Mouse (Mus musculus) heart, adult 11 months (tissue): ENCODE measurements around the gene Smap2.

Source experiments
- DNase-seq: peaks from one replicate; pipeline ENCODE4 v3.0.0; 2022

Smap2 gene

GRCm38 (mm10) chr4:121020040-121020790 is 3.2 kb upstream of the Smap2 start:
- DNase-seq = no peak

- no peak for DNase-seq
Observed at GRCm38 (mm10) chr4:121018250-121018649, 1.2 kb upstream of the Smap2 start.

DNA sequence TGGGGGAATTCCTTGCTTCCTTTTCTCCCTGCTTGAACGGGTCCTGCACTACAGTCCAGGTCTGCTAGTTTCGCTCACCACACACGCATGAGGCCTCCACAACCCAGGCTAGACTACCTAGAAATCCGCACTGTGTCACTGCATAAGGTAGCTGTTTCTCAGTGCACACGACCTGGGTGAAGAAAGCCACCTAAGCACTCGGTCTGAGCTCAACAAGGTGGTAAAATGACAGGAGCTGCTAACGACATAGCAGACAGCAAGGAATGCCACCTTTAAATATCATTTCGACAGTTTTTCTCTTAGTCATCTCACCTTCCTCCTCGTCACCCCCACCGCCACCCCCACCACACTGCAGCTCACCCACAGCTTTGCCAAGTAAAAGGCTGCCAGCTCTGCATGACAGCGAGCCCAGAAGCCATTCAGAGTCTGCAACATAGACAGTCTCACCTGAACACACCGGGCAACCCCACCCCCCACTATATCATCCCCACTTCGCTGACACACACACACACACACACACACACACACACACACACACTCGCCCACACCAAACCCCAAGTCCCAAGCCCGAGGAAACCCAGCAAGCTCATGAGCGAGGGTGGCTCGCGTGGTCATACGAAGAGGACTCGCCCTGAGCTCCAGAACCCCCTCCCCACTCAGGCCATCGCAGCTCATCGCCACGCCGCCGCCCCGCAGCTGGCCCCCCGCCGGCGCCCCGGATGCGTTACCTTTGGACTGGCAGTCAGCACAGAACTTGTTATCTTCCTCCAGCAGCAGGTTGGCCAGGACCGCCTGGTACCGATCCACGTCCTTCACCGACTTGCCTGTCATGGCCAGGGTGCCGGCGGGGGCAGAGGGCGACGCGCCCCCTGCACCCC is 787 bp downstream of the Smap2 start:
- DNase-seq = peak; percentile 88

- no peak for DNase-seq
Observed at GRCm38 (mm10) chr4:121015268-121015659, 1.8 kb downstream of the Smap2 start.

DNA sequence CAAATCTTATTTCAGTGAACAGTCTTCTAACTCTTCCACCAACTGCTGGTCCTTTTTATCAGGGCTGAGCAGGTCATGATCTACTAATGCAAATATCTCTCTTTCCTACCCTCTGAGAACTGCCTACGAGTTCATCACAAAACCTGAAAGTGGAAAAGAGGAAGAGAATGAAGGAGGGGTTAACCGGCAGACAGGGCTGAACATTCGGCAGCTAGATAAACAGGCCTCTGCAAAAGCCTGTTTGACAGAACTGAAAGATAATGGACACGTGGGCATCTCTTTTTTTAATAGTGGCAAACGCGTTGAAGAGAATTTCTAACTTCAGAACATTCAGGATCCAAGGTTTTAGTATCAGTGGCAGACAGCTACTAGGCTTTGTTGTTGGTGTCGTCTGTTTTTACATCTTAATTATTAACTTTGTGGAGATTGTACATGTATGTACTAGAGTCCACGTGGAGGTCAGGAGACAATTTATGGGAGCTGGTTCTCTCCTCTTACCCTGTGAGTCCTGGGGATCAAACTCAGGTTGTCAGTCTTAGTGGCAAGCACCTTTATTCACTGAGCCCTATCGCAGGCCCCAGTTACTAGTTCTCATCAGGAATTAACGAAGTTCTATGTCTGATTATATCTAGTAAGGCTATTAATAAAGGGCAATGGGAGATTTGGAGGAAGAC is 2.3 kb downstream of the Smap2 start:
- DNase-seq = peak; percentile 59

DNA sequence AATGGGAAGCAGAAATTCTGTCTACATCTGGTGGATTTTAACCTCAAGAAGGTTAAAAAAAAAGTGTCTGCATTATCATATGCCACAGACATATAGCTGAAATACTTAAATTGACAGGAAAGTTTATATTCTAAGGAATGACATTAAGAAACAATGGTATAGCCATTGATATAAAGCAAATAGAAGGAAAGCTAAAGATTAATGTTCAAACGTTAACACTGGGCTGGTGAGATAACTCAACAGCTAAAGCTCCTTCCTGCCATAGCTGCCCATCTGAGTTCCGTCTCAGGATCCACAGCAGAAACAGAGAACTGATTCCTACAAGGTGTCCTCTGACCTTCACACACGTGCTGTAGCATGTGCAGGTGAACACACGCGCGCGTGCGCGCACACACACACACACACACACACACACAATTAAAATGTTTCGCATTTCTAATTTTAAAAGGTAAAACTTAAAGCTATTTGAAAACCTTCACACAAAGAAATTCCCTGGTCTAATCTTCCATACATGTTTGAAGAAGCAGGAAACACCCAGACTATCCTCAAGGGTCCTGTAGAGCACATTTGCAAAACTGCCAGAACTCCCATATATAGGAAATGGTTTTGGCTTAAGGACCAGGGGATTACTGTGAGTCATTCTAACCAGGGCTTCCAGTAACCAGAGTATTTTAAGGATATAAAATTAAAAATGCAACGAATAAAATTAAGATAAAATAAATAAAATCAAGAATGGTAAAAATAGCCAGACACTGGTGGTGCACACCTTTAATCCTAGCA is 6.1 kb downstream of the Smap2 start:
- DNase-seq = no peak

DNA sequence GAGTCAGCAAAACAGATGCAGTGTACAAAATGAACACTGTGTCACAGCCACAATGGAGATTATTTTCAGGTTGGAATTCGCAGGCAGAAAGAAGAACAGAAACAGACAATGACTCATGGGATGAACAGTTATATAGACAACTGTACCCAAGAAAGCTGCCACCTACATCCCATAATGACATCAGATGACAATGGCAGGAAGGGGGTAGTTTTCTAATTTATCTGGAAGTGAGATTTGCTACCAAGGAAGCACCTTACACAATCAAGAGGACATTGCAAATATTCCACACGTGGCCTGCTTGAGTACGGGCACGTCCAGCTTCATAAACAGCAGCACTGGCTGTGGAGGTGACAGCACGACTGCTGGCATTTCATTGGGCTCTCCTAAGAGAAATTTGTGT is 7.9 kb downstream of the Smap2 start:
- no peak for DNase-seq

DNA sequence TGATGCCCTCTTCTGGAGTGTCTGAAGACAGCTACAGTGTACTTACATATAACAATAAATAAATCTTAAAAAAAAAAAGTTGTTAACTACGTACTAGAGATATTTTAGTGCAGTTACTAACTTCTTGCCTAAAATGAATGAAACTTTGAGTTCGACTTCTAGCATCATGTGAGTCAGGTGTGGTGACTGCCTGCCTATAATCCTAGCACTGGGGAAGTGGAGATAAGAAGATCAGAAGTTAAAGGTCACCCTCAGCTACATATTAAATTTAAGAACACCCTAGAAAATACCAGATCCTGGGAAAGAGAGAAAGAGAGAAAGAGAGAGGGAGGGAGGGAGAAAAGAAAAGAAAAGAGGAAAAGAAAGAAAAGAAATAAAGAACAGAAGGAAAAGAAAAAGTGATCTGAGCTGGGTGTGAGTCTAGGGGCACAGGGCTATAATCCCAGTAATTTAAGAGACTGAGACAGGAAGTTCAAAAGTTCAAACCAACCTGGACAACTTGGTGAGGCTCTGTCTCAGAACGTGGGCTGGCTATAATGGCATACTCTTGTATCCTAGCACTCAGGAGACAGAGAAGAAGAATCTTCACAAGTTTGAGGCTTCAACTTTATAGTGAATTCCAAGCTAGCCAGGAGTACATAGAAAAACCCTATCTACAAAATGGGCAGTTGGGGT is 8.8 kb downstream of the Smap2 start:
- no peak for DNase-seq

GRCm38 (mm10) chr4:121007006-121007405 is 10.0 kb downstream of the Smap2 start:
- no peak for DNase-seq

DNA sequence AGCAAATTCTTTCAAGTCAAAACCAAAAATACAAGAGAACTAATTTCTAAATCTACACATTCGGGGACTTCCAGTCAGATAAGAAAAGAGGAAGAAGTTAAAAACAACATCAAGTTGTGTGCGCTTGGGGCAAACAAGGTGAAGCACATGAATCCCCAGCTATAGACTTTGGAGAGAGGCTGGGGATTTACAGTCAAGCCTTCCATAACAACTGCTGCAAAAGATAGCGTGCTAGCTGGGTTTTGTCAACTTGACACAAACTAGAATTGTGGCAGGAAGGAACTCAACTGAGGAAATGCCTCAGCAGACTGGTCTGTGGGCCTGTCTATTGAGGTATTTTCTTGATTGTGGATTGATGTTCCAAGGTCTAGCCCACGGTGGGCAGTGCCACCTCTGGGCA is 12.4 kb downstream of the Smap2 start:
- DNase-seq = peak; percentile 91

DNA sequence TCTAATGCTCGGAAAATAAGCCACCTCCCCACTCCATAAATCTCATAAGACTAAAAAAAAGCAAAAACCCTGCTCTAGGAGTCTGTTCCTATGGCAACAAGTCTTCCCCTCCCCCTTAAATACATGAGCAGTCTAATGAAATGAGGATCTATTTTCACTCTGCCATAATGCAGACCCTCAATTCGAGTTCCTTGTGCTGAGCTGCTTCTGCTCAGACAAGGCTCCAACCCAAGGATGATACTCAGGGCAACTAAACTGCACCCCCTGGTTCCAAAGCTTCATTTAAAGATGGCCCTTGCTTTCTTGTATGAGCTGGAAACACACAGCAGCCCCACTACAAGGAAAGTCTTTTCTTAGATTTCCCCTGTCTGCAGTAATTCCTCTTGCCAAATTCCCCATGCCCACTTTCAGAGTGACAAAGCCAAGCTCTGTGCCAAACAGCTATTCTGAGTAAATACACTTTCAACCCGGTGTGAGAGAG is 13.4 kb downstream of the Smap2 start:
- DNase-seq = peak; percentile 88

DNA sequence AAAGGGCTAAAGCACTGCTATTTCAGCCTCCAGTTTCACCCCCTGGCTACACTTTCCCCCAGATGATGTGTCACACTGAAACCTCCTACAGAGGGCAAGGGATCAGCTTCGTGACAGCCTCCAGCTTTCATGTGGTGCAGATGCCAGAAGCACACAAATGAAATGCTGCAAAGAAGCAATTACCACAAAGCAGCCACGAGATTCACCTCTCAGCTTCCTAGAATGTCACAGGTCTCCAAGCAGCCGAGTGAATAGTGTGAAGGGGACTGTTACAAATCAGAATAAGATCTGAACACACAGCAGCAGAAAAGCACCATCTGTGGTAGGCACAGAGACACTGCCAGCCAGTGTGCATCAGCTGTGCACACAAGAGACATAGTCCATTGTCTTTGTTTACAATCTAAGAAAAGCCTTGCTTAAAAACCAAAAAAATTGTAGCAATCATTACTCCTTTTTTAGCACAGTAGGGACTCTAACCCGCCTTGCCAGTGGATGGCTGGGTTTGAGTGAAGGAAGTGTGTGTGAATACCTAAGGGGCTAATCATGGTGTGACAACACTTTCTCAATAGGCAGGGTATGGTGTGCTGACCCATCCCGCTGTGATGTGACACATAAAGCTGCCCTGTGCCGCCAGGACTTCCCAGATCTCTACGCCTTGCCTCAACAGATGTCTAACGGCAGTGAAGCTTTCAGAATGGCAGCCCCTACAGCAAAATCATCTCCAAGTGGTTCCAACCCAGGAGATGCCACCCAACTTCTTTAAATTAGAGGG is 14.5 kb downstream of the Smap2 start:
- no peak for DNase-seq

- DNase-seq = no peak
Observed at GRCm38 (mm10) chr4:121001659-121002058, 15.4 kb downstream of the Smap2 start.

DNA sequence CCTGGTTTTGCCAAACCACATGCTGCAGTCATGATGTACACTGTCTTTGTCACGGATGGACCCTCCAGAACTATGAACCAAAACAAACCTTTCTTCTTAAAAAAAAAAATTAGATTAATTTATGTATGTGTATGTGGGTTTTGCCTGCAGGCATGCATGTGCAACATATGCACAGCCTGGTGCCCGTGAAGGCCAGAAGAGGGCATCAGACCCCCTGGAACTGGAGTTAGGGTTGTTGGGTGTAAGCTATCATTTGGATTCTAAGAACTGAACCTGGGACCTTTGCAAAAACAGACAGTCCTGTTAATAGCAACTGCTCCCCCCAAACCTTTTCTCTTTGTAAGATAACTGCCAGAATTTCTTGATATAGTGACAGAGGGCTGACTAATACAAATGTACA is 16.0 kb downstream of the Smap2 start:
- no peak for DNase-seq

- no peak for DNase-seq
Observed at GRCm38 (mm10) chr4:120995911-120996310, 21.1 kb downstream of the Smap2 start.

GRCm38 (mm10) chr4:120993025-120993424 is 24.0 kb downstream of the Smap2 start:
- peak; percentile 88 for DNase-seq

- no peak for DNase-seq
Observed at GRCm38 (mm10) chr4:120992284-120992683, 24.8 kb downstream of the Smap2 start.

GRCm38 (mm10) chr4:120987319-120987718 is 29.7 kb downstream of the Smap2 start:
- no peak for DNase-seq

DNA sequence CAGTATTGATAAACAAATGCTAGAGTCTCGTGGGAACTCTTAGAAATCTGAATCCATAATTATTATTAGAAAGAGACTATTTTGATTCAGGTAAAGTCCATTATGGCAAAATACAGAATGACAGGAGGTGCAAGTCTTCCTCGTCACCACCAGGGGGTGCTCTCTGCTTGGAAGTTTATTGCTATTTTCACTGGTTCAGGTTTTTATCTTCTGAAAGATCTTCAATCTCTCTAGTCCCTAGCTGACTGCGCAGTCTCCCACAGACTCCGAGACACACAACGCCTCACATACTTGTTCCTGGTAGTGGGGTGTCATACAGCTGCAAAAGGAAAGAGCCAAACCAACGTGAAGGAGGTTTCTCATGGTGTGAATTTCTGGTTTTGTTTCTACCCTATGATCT is 30.6 kb downstream of the Smap2 start:
- peak; percentile 74 for DNase-seq

- DNase-seq = peak; percentile 85
Observed at GRCm38 (mm10) chr4:120978221-120978620, 38.8 kb downstream of the Smap2 start.

DNA sequence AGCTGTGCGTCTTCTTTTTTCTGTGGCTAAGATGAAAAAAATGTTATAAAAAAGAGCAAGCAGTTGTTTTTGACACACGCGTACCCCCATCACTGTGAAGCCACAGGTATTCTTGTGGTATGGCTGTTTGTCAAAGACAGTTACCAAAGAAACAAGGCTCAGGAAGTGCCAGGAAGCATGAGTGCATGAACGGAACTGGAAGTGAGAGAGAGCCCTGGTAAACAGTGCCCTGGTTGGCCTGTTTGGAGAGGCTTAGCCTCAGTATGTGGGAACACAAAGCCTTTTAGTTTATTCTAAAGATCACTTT is 41.7 kb downstream of the Smap2 start:
- DNase-seq = peak; percentile 87
